Mouse (Mus musculus) forebrain, embryonic 12.5 days (tissue): ENCODE measurements at regions not wholly inside any gene's neighbourhood (a gene's known extent, or its start where the extent isn't known, plus 50 kb on each side); places are given as distances from the start of the nearest gene placed in this dataset.

Experiments
- ATAC-seq: fragments of 200-750 bp; cut with Nextera tagmentation; 2 replicates; pipeline ENCODE4 v1.8.0; 2017; ENCODE audit warnings: moderate TSS enrichment; ENCODE audit not compliant: low FRiP score
- H3K27ac ChIP-seq: fragments of 300-500 bp; sonication (generic); 2 replicates; pipeline ENCODE4 v1.5.1; 2016; ENCODE audit warnings: mild to moderate bottlenecking
- H3K27me3 ChIP-seq: fragments of 300-500 bp; sonication (generic); 2 replicates; pipeline ENCODE4 v1.6.1; 2016; ENCODE audit warnings: mild to moderate bottlenecking
- H3K36me3 ChIP-seq: fragments of 300-500 bp; sonication (generic); replicated peaks from 2 replicates; pipeline ENCODE4 v1.6.1; 2016; ENCODE audit warnings: mild to moderate bottlenecking
- H3K4me1 ChIP-seq: fragments of 300-500 bp; sonication (generic); 2 replicates; pipeline ENCODE4 v1.6.1; 2016
- H3K4me2 ChIP-seq: fragments of 300-500 bp; sonication (generic); 2 replicates; pipeline ENCODE4 v1.6.1; 2016; ENCODE audit warnings: mild to moderate bottlenecking, moderate library complexity
- H3K4me3 ChIP-seq: fragments of 300-500 bp; sonication (generic); replicated peaks from 2 replicates; pipeline ENCODE4 v1.5.1; 2016; ENCODE audit warnings: mild to moderate bottlenecking
- H3K9ac ChIP-seq: fragments of 300-500 bp; sonication (generic); 2 replicates; pipeline ENCODE4 v1.6.1; 2016; ENCODE audit warnings: mild to moderate bottlenecking
- H3K9me3 ChIP-seq: fragments of 300-500 bp; sonication (generic); 2 replicates; pipeline ENCODE4 v1.6.1; 2016
- WGBS: fragments of 180-500 bp; shearing (Covaris S2); methylation state at CpG from one replicate; pipeline ENCODE4 v1.1.7; 2016; 5-methylcytosine and 5-hydroxymethylcytosine counted together

DNA sequence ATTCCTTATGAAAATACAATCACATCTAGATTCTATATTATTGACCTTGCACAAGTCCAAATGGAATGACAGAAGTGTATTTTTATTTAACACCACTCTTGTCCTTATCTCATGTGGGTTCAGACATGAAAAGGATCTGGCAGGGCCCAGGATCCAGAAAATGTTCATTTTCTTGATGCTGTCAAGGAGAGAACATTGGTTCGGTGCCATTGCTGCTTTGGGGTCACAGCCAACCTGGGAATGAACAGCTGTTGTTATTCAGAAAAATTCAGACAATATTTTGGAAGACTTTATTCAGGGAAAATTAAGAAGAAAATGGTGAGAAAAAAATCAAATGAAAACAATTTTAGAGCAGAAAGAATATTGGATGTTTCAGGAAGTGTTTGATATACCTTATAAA, 590.0 kb downstream of the Iqcm start:
- Histone ChIP-seq H3K9me3 (no peaks in the 10 kb centered on the region), H3K9ac (no peak overlapping the region), H3K4me3 (no peak overlapping the region), H3K27ac (no peak overlapping the region), H3K27me3 (no peaks in the 10 kb centered on the region), H3K36me3 (no peaks in the 10 kb centered on the region), H3K4me2 (no peak overlapping the region), H3K4me1 (no peaks in the 10 kb centered on the region)
- 82% methylated on average over 1 of the region's 1 CpGs for WGBS
- ATAC-seq: no peak

DNA sequence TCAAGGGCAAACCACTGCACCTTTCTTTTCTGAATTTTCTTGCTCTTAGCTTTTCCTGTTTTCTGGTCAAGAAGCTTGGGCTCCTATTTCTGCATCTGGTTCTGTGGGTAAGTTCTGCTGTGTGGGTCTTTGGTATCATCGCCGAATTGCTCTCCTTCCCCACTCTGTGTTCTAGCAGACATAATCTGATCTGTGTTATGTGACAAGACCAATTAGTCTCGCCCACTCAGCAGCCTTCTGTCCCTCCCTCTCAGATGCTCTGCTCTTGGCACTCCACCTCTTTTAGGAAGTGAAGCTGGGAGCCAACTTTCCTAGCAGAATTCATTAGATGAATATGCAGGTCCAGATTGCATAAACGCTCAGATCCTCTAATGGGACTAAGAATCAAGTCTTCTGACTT, 603.5 kb downstream of the Iqcm start:
- 78% methylated on average over 4 of the region's 4 CpGs for WGBS
- no peak overlapping the region for H3K4me3 ChIP-seq
- H3K4me1 ChIP-seq: no peaks in the 10 kb centered on the region
- no peaks in the 10 kb centered on the region for H3K27me3 ChIP-seq
- H3K4me2 ChIP-seq: no peak overlapping the region
- H3K9ac ChIP-seq: no peak overlapping the region
- H3K9me3 ChIP-seq: no peaks in the 10 kb centered on the region
- no peak overlapping the region for H3K27ac ChIP-seq
- no peak for ATAC-seq
- no peaks in the 10 kb centered on the region for H3K36me3 ChIP-seq

DNA sequence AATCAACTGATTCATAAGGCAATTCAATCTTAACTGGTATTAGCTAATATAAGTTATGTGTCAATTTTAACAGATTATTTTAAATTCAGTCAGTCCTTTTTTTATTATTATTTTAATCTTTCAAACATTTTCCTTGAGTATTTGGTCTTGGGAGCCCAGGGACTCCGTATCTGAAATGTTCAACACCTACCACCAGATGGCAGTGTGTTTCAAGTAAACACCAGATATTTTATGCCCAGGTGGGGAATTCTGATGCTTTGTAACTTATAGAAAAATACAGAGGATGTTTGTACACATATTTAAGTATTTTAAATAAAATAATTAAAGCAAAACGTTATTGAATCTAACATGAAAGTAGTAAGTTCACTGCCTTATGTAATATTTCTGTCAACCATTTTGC, 619.2 kb downstream of the Iqcm start:
- Histone ChIP-seq H3K4me3 (no peak overlapping the region), H3K9ac (no peak overlapping the region), H3K4me2 (no peak overlapping the region), H3K36me3 (no peaks in the 10 kb centered on the region), H3K27me3 (peaks cover 21% of the 10 kb centered on the region), H3K4me1 (no peaks in the 10 kb centered on the region), H3K9me3 (no peaks in the 10 kb centered on the region), H3K27ac (no peak overlapping the region)
- peak; percentile 64; the same call in 1 of the 2 replicates for ATAC-seq
- 8% methylated on average over 2 of the region's 2 CpGs for WGBS

DNA sequence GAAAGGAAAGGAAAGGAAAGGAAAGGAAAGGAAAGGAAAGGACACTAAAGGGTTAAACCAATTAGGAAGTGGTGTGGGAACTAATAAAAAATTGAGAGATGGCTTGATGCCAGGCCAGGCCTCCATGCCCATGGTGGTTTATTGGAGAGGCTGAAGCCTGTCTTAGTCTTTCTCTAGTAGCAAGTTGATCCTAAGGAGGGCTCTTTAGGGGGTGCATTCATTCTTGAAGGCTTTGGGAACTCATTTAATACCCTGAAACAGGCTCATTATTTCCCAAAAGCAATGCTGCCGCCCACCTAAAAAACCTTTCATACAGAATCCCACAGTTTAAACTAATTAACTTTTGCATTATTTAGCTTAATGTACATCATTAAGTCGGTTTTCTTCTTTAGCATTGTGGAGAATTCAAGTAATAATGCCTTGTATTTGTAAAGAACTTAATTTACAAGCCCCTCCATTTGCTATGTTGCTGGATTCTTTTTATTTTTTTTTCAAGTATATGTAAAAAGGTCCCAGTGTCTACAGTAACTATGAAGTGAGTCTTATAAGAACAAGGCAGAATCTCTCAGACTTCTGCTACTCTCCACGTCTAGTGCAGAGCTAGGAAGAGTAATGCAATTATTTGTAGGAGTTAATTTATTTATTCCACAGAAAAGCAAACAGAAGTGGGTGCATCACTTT, 624.3 kb downstream of the Iqcm start:
- H3K36me3 ChIP-seq: no peaks in the 10 kb centered on the region

DNA sequence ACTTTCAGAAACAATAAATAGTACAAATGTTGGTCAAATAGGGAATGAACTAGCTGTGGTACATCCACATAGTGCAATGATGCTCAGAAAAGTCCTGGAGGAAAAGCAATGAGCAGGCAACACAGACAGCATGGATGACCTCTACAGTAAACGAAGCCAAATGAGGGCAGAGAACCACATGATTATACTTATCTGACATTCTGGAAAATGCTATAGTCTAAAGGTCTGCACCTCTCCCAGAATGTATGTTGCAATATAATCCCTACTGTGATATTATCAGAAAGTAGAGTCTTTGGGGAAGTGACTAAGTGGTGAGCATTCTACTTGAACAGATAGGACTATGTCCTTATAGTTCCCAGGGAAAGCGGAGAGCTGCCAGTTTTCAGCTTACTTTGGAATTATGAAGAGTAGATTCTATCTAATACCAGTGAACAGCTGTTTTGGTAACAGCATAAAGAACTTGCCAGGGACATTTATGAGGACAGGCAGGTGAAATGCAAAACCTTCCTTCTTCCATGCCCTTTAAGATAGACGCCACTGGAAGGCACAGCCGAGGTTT, 672.2 kb downstream of the Iqcm start:
- Histone ChIP-seq H3K9me3 (no peaks in the 10 kb centered on the region), H3K4me1 (no peaks in the 10 kb centered on the region)
- WGBS: 90% methylated on average over 4 of the region's 4 CpGs

More for the DNA sequence above, 624.3 kb downstream of the Iqcm start:
- ATAC-seq: peak; percentile 86
- Histone ChIP-seq H3K27me3 (peaks cover 36% of the 10 kb centered on the region), H3K9ac (no peak overlapping the region), H3K4me2 (no peak overlapping the region), H3K9me3 (no peaks in the 10 kb centered on the region), H3K4me3 (no peak overlapping the region), H3K27ac (no peak overlapping the region), H3K4me1 (no peaks in the 10 kb centered on the region; the same call in 1 of the 2 replicates)
- WGBS: 7% methylated on average over 3 of the region's 3 CpGs

DNA sequence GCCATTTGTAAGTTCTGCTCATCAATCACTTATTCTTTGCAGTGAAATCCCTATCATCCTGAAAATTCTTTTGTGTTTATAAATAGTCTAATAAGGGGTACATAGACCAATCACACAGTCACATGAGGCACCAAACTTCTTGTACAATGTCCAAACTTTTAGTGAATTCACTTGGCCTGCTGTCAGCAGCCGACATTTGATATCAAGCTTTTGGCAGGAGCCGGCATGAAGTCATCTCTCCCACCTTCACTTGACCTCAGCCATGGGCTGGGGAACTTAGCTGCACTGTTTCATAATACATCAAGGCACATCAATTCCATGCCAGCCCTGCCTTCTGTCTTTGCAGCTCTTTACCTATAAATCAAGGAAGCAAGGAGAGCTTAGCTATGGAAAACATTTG, 679.0 kb downstream of the Iqcm start:
- Histone ChIP-seq H3K4me3 (no peak overlapping the region), H3K27me3 (no peaks in the 10 kb centered on the region), H3K9ac (no peak overlapping the region), H3K36me3 (no peaks in the 10 kb centered on the region), H3K4me2 (no peak overlapping the region), H3K9me3 (no peaks in the 10 kb centered on the region), H3K4me1 (no peaks in the 10 kb centered on the region), H3K27ac (no peak overlapping the region)
- 72% methylated on average over 2 of the region's 2 CpGs for WGBS
- no peak for ATAC-seq

More for the DNA sequence above, 672.2 kb downstream of the Iqcm start:
- Histone ChIP-seq H3K27me3 (no peaks in the 10 kb centered on the region), H3K4me2 (no peak overlapping the region), H3K36me3 (no peaks in the 10 kb centered on the region), H3K9ac (no peak overlapping the region), H3K27ac (no peak overlapping the region), H3K4me3 (no peak overlapping the region)
- ATAC-seq: no peak

DNA sequence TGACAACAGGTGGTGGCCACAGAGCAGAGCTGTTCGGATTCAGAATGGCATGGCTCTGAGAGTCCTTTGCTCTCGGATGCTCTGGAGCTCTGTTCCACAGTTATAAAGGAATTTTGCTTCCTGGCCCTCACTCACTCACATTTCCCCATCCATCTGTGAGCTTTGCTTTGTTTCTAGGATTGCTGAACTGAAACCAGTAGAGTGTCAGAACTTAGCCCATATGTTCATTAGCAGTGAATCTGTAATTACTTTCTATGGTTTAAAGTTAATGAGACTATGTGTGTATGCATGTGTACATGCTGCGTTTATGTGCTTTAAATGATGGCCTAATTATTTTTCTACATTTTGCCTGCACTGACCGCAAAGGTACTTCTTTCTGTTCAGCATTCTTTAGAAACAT, 688.7 kb downstream of the Iqcm start:
- H3K4me3 ChIP-seq: no peak overlapping the region
- H3K27me3 ChIP-seq: no peaks in the 10 kb centered on the region
- no peaks in the 10 kb centered on the region for H3K4me1 ChIP-seq
- H3K4me2 ChIP-seq: no peak overlapping the region
- no peak overlapping the region for H3K27ac ChIP-seq
- no peak for ATAC-seq
- H3K9ac ChIP-seq: no peak overlapping the region
- WGBS: 73% methylated on average over 4 of the region's 4 CpGs
- no peaks in the 10 kb centered on the region for H3K9me3 ChIP-seq
- H3K36me3 ChIP-seq: no peaks in the 10 kb centered on the region

DNA sequence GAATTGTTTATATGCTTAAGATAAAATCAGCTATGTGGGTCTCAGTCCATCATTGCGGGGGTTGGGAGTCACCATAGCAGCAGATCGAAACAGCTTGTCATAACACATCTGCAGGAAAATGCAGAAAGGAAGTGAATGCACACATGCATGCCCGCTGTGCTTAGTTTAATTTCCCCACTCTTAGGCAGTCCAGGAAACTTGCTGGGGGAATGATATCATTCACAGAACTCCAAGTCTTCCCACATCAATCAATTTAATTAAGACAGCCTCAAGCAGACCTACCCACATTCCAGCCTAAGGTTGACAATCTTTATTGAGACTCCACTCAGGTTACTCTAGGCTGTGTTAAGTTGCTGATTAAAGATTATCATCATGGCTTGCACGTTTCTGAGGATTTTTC, 700.2 kb downstream of the Iqcm start:
- no peak overlapping the region for H3K4me3 ChIP-seq
- ATAC-seq: no peak

DNA sequence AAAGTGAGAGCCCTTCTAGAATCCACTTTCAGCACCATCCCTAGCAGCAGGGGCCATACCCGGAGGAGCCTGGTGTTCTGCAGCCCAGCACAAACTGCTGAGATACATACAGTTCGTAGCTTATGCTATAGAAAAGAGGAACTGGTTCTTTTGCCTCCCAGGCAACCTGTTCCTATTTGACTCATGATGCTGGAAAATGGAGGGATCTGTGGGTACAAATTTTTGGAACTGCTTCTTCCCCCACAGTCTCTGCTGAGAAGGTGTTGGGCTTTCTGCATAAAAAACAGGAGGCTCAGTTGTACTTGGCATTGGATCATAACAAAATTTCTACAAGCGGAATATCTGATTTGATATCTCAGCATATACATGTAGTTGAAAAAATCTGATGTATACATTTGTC, 716.7 kb upstream of the Nr3c2 start:
- Histone ChIP-seq H3K9me3 (no peaks in the 10 kb centered on the region), H3K27me3 (no peaks in the 10 kb centered on the region), H3K9ac (no peak overlapping the region), H3K4me1 (no peaks in the 10 kb centered on the region), H3K27ac (no peak overlapping the region), H3K4me3 (no peak overlapping the region), H3K4me2 (no peak overlapping the region), H3K36me3 (no peaks in the 10 kb centered on the region)
- no peak for ATAC-seq
- WGBS: 89% methylated on average over 3 of the region's 3 CpGs

More for the DNA sequence above, 700.2 kb downstream of the Iqcm start:
- Histone ChIP-seq H3K36me3 (no peaks in the 10 kb centered on the region), H3K4me1 (no peaks in the 10 kb centered on the region), H3K27me3 (no peaks in the 10 kb centered on the region), H3K9me3 (no peaks in the 10 kb centered on the region), H3K9ac (no peak overlapping the region), H3K27ac (no peak overlapping the region), H3K4me2 (no peak overlapping the region)
- 76% methylated on average over 4 of the region's 4 CpGs for WGBS

DNA sequence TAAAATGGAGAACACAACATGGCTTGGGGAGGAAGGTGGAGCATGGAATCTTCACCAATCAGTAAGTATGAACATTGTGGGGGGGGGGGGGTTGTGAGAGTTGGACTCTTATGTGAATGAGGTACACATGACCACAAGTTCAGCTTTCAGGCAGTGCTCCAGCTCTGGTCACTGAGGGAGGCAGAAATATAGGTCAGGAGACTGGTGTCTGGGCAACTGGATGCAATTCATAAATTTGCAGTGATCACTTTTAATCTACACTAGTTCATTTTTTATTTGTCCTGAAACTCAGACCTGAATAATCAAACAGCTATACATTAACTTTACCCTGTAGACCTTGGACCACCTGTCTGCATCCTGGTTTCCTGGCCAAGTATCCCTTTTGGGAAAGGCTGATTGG, 715.4 kb upstream of the Nr3c2 start:
- Histone ChIP-seq H3K36me3 (no peaks in the 10 kb centered on the region), H3K4me3 (no peak overlapping the region), H3K4me2 (no peak overlapping the region), H3K27ac (no peak overlapping the region), H3K4me1 (no peaks in the 10 kb centered on the region), H3K9me3 (no peaks in the 10 kb centered on the region), H3K27me3 (no peaks in the 10 kb centered on the region), H3K9ac (no peak overlapping the region)
- ATAC-seq: no peak

DNA sequence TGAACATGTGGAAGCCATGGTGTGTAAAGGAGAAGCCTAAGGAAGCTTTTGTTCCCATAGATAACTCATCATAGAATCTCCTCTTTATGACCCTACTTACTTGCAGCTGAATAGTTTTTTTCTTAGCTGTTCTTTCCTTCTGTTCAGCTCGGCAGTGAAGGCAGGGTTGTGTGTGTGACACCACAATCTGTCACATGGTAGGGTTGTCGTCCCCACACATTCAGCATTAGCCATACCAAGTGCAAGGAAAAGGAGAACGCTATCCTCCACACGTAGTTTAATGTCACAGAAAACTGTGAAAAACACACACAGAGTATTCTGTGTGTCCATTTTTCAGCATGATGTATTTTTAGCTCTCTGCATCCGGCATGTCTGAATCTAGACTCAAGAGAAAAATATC, 711.9 kb upstream of the Nr3c2 start:
- Histone ChIP-seq H3K27me3 (no peaks in the 10 kb centered on the region), H3K4me2 (no peak overlapping the region), H3K27ac (no peak overlapping the region), H3K36me3 (no peaks in the 10 kb centered on the region), H3K4me1 (no peaks in the 10 kb centered on the region), H3K9ac (no peak overlapping the region), H3K9me3 (no peaks in the 10 kb centered on the region), H3K4me3 (no peak overlapping the region)
- WGBS: 83% methylated on average over 5 of the region's 5 CpGs
- ATAC-seq: no peak

DNA sequence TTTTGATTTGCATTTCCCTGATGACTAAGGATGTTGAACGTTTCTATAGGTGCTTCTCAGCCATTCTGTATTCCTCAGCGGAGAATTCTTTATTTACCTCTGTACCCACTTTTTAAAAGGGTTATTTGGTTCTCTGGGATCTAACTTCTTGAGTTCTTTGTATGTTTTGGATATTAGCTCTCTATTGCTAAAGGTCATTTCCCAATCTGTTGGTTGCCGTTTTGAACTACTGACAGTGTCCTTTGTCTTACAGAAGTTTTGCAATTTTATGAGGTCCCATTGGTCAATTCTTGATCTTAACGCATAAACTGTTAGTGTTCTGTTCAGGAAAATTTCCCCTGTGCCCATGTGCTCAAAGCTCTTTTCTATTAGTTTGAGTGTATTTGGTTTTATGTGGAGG, 687.4 kb upstream of the Nr3c2 start:
- Histone ChIP-seq H3K27me3 (no peaks in the 10 kb centered on the region), H3K4me2 (no peak overlapping the region), H3K9ac (no peak overlapping the region), H3K27ac (no peak overlapping the region), H3K4me3 (no peak overlapping the region), H3K9me3 (no peaks in the 10 kb centered on the region), H3K4me1 (no peaks in the 10 kb centered on the region), H3K36me3 (no peaks in the 10 kb centered on the region)
- no peak for ATAC-seq
- 92% methylated on average over 4 of the region's 4 CpGs for WGBS

DNA sequence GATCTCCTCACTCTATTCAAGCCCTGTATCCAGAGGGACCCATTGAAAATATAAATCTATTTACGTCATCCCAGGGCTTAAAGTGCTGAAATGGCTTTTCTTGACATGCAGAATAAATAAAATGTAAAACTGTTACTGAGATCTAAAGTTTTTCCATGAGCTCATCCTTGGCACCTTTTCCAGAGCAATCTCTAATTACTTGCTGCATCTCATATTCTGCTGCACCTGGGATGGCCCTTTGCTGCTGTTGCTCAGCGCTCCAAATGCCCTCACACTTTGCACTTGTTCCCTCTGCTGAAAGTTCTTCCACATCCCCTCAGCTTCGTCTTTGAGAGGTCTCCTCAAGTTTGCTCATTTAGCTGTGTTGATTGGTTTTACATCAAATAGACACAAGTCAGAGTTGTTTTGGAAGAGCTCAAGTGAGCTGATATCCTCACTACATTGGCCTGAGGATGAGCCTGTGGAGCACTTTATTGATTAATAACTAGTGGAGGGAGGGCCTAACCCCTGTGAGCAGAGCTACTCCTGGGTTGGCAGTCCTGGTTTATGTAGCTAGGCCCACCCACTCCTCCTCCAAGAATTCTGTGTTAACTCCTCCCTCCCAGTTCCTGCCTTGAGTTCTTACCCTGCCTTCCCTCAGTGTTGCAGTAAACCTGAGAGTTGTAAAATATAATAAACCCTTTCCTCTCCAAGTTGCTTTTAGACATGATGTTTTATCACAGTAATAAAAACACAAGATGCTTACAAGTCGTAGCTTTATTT, 681.2 kb upstream of the Nr3c2 start:
- no peak for ATAC-seq
- Histone ChIP-seq H3K4me1 (no peaks in the 10 kb centered on the region), H3K36me3 (no peaks in the 10 kb centered on the region), H3K4me3 (no peak overlapping the region), H3K4me2 (no peak overlapping the region), H3K9ac (no peak overlapping the region), H3K27ac (no peak overlapping the region), H3K27me3 (no peaks in the 10 kb centered on the region), H3K9me3 (no peaks in the 10 kb centered on the region)
- WGBS: 84% methylated on average over 4 of the region's 4 CpGs
